Mouse (Mus musculus) lung, postnatal 10 days (tissue): ENCODE results near the gene Calhm2.
"Not testable (repeated sequence)": the region's sequence is repeated elsewhere in the genome, so short reads cannot be mapped to it uniquely, and the experiment has no call there.

Source experiments
- DNase-seq: peaks from one replicate; pipeline ENCODE4 v3.0.0; 2021

The Calhm2 gene

GRCm38 (mm10) chr19:47149854-47150253 lies 11.8 kb upstream of the Calhm2 start:
- no peak for DNase-seq

GRCm38 (mm10) chr19:47148267-47148847 lies 10.3 kb upstream of the Calhm2 start:
- DNase-seq = no peak

GRCm38 (mm10) chr19:47144154-47144553 lies 6.1 kb upstream of the Calhm2 start, which contains the start of gene Calhm1:
TSS of gene Calhm1 (minus strand) at chr19:47144254.
- DNase-seq = no peak

GRCm38 (mm10) chr19:47142438-47142837 lies 4.3 kb upstream of the Calhm2 start:
- DNase-seq = no peak

GRCm38 (mm10) chr19:47139611-47140010 lies 1.5 kb upstream of the Calhm2 start:
- DNase-seq = not testable (repeated sequence)

- peak; percentile 68 for DNase-seq
Measured at GRCm38 (mm10) chr19:47137051-47137581, 978 bp downstream of the Calhm2 start.

GRCm38 (mm10) chr19:47136170-47136569 lies 1.9 kb downstream of the Calhm2 start:
- DNase-seq = no peak

- no peak for DNase-seq
Measured at GRCm38 (mm10) chr19:47135568-47135967, 2.5 kb downstream of the Calhm2 start.

GRCm38 (mm10) chr19:47133161-47133560 lies 4.9 kb downstream of the Calhm2 start:
- DNase-seq = no peak

GRCm38 (mm10) chr19:47130551-47131125 lies 7.5 kb downstream of the Calhm2 start:
- no peak for DNase-seq

- no peak for DNase-seq
Measured at GRCm38 (mm10) chr19:47128835-47129234, 9.3 kb downstream of the Calhm2 start.

GRCm38 (mm10) chr19:47128164-47128563 lies 9.9 kb downstream of the Calhm2 start:
- DNase-seq = no peak

- DNase-seq = peak; percentile 34
Measured at GRCm38 (mm10) chr19:47122802-47123201, 15.3 kb downstream of the Calhm2 start.

- DNase-seq = peak; percentile 45
Measured at GRCm38 (mm10) chr19:47121054-47121453, 17.0 kb downstream of the Calhm2 start.

- DNase-seq = no peak
Measured at GRCm38 (mm10) chr19:47118634-47119033, 19.5 kb downstream of the Calhm2 start.

- DNase-seq = no peak
Measured at GRCm38 (mm10) chr19:47104641-47105271, 33.3 kb downstream of the Calhm2 start.

GRCm38 (mm10) chr19:47101080-47101479 lies 37.0 kb downstream of the Calhm2 start:
- no peak for DNase-seq

GRCm38 (mm10) chr19:47090550-47091156 lies 47.4 kb downstream of the Calhm2 start, which contains the start of the genes Usmg5 and Pdcd11:
TSS of gene Usmg5 (minus strand) at chr19:47090647.
TSS of gene Pdcd11 (plus strand) at chr19:47090768.
- peak; percentile 97 for DNase-seq

GRCm38 (mm10) chr19:47089718-47090525 lies 48.2 kb downstream of the Calhm2 start:
- peak; percentile 6 for DNase-seq

GRCm38 (mm10) chr19:47088226-47088625 lies 49.9 kb downstream of the Calhm2 start:
- DNase-seq = no peak

- peak; percentile 92 for DNase-seq
Measured at GRCm38 (mm10) chr19:47067924-47068611, 70.0 kb downstream of the Calhm2 start.
